Mouse (Mus musculus) kidney, postnatal 14 days (tissue): Measurements from ENCODE around the gene Ms4a4c.
"Not testable (repeated sequence)": the region's sequence is repeated elsewhere in the genome, so short reads cannot be mapped to it uniquely, and the experiment has no call there.

Experiments
- DNase-seq: peaks from one replicate; pipeline ENCODE4 v3.0.0; 2022; ENCODE audit warnings: mixed read lengths

Gene Ms4a4c

GRCm38 (mm10) chr19:11404527-11404926 lies at the start of gene Ms4a4c:
Gene Ms4a4c, plus strand, starts transcription at chr19:11404770.
- no peak for DNase-seq

- DNase-seq = no peak
Measured at GRCm38 (mm10) chr19:11355730-11356129, 48.8 kb upstream of the Ms4a4c start.

GRCm38 (mm10) chr19:11360106-11360505 lies 44.5 kb upstream of the Ms4a4c start:
- DNase-seq = no peak

- no peak for DNase-seq
Measured at GRCm38 (mm10) chr19:11362002-11362401, 42.6 kb upstream of the Ms4a4c start.

- no peak for DNase-seq
Measured at GRCm38 (mm10) chr19:11368310-11368709, 36.3 kb upstream of the Ms4a4c start.

GRCm38 (mm10) chr19:11371181-11371580 lies 33.4 kb upstream of the Ms4a4c start:
- DNase-seq = no peak

GRCm38 (mm10) chr19:11375273-11375672 lies 29.3 kb upstream of the Ms4a4c start, which contains the start of gene Ms4a4a:
Gene Ms4a4a, plus strand, starts transcription at chr19:11375523.
- DNase-seq = no peak

GRCm38 (mm10) chr19:11376399-11376798 lies 28.2 kb upstream of the Ms4a4c start:
- no peak for DNase-seq

GRCm38 (mm10) chr19:11387109-11387508 lies 17.5 kb upstream of the Ms4a4c start:
- no peak for DNase-seq

- no peak for DNase-seq
Measured at GRCm38 (mm10) chr19:11387685-11388084, 16.9 kb upstream of the Ms4a4c start.

- no peak for DNase-seq
Measured at GRCm38 (mm10) chr19:11388949-11389348, 15.6 kb upstream of the Ms4a4c start.

- no peak for DNase-seq
Measured at GRCm38 (mm10) chr19:11395769-11396168, 8.8 kb upstream of the Ms4a4c start.

- no peak for DNase-seq
Measured at GRCm38 (mm10) chr19:11407428-11407827, 2.9 kb downstream of the Ms4a4c start.

- no peak for DNase-seq
Measured at GRCm38 (mm10) chr19:11408591-11408990, 4.0 kb downstream of the Ms4a4c start.

- no peak for DNase-seq
Measured at GRCm38 (mm10) chr19:11411640-11412039, 7.1 kb downstream of the Ms4a4c start.

- no peak for DNase-seq
Measured at GRCm38 (mm10) chr19:11414084-11414483, 9.5 kb downstream of the Ms4a4c start.

GRCm38 (mm10) chr19:11415581-11415980 lies 11.0 kb downstream of the Ms4a4c start:
- DNase-seq = no peak

GRCm38 (mm10) chr19:11418865-11419264 lies 14.3 kb downstream of the Ms4a4c start:
- DNase-seq = not testable (repeated sequence)

- not testable (repeated sequence) for DNase-seq
Measured at GRCm38 (mm10) chr19:11431209-11431608, 26.6 kb downstream of the Ms4a4c start.

- DNase-seq = no peak
Measured at GRCm38 (mm10) chr19:11435058-11435834, 30.7 kb downstream of the Ms4a4c start.

- no peak for DNase-seq
Measured at GRCm38 (mm10) chr19:11443338-11443737, 38.8 kb downstream of the Ms4a4c start, which contains the start of gene Ms4a4b. Gene Ms4a4b, plus strand, starts transcription at chr19:11443553.

GRCm38 (mm10) chr19:11443964-11444363 lies 39.4 kb downstream of the Ms4a4c start:
- DNase-seq = no peak

GRCm38 (mm10) chr19:11447238-11447637 lies 42.7 kb downstream of the Ms4a4c start:
- no peak for DNase-seq

- not testable (repeated sequence) for DNase-seq
Measured at GRCm38 (mm10) chr19:11459041-11459440, 54.5 kb downstream of the Ms4a4c start.

GRCm38 (mm10) chr19:11464795-11465194 lies 60.2 kb downstream of the Ms4a4c start:
- DNase-seq = not testable (repeated sequence)
